Mouse (Mus musculus): ENCODE results near the gene Fut4.
"Not testable (repeated sequence)": the region's sequence is repeated elsewhere in the genome, so short reads cannot be mapped to it uniquely, and the experiment has no call there.

Gene Fut4

GRCm38 (mm10) chr9:14726005-14726404 is 26.2 kb downstream of the Fut4 start:
- DNase-seq (ENCODE audit: low spot score in 2 of 2): no peak

GRCm38 (mm10) chr9:14724755-14725420 is 27.3 kb downstream of the Fut4 start:
- no peak for DNase-seq (ENCODE audit: low spot score in 2 of 2)

GRCm38 (mm10) chr9:14721610-14722009 is 30.6 kb downstream of the Fut4 start:
- DNase-seq (ENCODE audit: low spot score in 2 of 2): no peak

- DNase-seq (ENCODE audit: low spot score in 2 of 2): no peak
These were observed 31.8 kb downstream of the Fut4 start for GRCm38 (mm10) chr9:14720384-14720783.

- DNase-seq (ENCODE audit: low spot score in 2 of 2): no peak
These were observed 33.9 kb downstream of the Fut4 start for GRCm38 (mm10) chr9:14718332-14718691.

GRCm38 (mm10) chr9:14717689-14718331 is 34.4 kb downstream of the Fut4 start:
- no peak for DNase-seq (ENCODE audit: low spot score in 2 of 2)

- DNase-seq (ENCODE audit: low spot score in 2 of 2): no peak
These were observed 36.9 kb downstream of the Fut4 start for GRCm38 (mm10) chr9:14715258-14715657.

GRCm38 (mm10) chr9:14710910-14711309 is 41.3 kb downstream of the Fut4 start:
- no peak for DNase-seq (ENCODE audit: low spot score in 2 of 2)

GRCm38 (mm10) chr9:14705321-14706162 is 46.7 kb downstream of the Fut4 start:
- DNase-seq (ENCODE audit: low spot score in 2 of 2): no peak

- DNase-seq (ENCODE audit: low spot score in 2 of 2): not testable (repeated sequence)
These were observed 51.4 kb downstream of the Fut4 start for GRCm38 (mm10) chr9:14700795-14701194.

- DNase-seq (ENCODE audit: low spot score in 2 of 2): no peak
These were observed 52.9 kb downstream of the Fut4 start for GRCm38 (mm10) chr9:14699288-14699640.

GRCm38 (mm10) chr9:14698582-14699287 is 53.5 kb downstream of the Fut4 start:
- peak; percentile 75 to 89 for DNase-seq (ENCODE audit: low spot score in 2 of 2)

All from frontal cortex, postnatal 10 days (tissue).